Mouse (Mus musculus) ES-E14 (cell line): ENCODE results near the gene Ddx21. TPM values are rescaled to one million over a fixed set of nuclear protein-coding genes. Genes with fewer than 3 reads are reported as not detected.

Experiments
- DNase-seq: peaks from one replicate; pipeline ENCODE4 v3.0.0-alpha.2; 2013; ENCODE audit warnings: low read depth, low spot score
- H3K27ac ChIP-seq: 2 replicates; pipeline ENCODE4 v1.5.1; 2012; ENCODE audit warnings: low read depth, mild to moderate bottlenecking, low read length, moderate library complexity, mixed read lengths; ENCODE audit not compliant: poor library complexity, insufficient read depth, severe bottlenecking
- H3K36me3 ChIP-seq: 2 replicates; pipeline ENCODE4 v1.6.1; 2012; ENCODE audit warnings: mild to moderate bottlenecking, low read length, moderate library complexity, mixed read lengths; ENCODE audit not compliant: control insufficient read depth, poor library complexity, insufficient read depth, severe bottlenecking
- H3K4me1 ChIP-seq, 2 experiments: fragments of 150-350 bp in 1 of 2; sonication (generic) in 1 of 2; 2 replicates each; pipeline ENCODE4 v1.6.1; 2012; ENCODE audit warnings: low read length in 2 of 2, mild to moderate bottlenecking in 1 of 2, mixed read lengths in 1 of 2; ENCODE audit not compliant: control insufficient read depth in 2 of 2, insufficient read depth in 2 of 2, poor library complexity in 1 of 2
- H3K4me3 ChIP-seq, 2 experiments: fragments of 150-350 bp in 1 of 2; sonication (generic) in 1 of 2; 2 replicates each; pipeline ENCODE4 v1.5.1; 2012; ENCODE audit warnings: low read length in 2 of 2, low read depth in 1 of 2, mild to moderate bottlenecking in 1 of 2, mixed read lengths in 1 of 2; ENCODE audit not compliant: insufficient read depth in 1 of 2, poor library complexity in 1 of 2, severe bottlenecking in 1 of 2
- H3K9ac ChIP-seq: 2 replicates; pipeline ENCODE4 v1.6.1; 2012; ENCODE audit warnings: low read depth, mild to moderate bottlenecking, low read length, mixed read lengths; ENCODE audit not compliant: poor library complexity, insufficient read depth, severe bottlenecking
- H3K9me3 ChIP-seq: fragments of 150-350 bp; sonication (generic); 2 replicates; pipeline ENCODE4 v1.6.1; 2012; ENCODE audit warnings: low read depth, mild to moderate bottlenecking, low read length; ENCODE audit not compliant: control insufficient read depth, insufficient read depth
- CHD2 ChIP-seq: IDR thresholded peaks from 2 replicates; pipeline ENCODE4 v1.6.1; 2014; ENCODE audit warnings: mild to moderate bottlenecking, low read depth, low read length, inconsistent platforms
- HCFC1 ChIP-seq: IDR thresholded peaks from 2 replicates; pipeline ENCODE4 v1.6.1; 2012; ENCODE audit warnings: low read length, inconsistent platforms, borderline replicate concordance; ENCODE audit not compliant: insufficient read depth
- MAFK ChIP-seq: IDR thresholded peaks from 2 replicates; pipeline ENCODE4 v1.6.1; 2014; ENCODE audit warnings: mild to moderate bottlenecking, low read depth, low read length, inconsistent platforms; ENCODE audit not compliant: insufficient read depth
- ZC3H11A ChIP-seq: IDR thresholded peaks from 2 replicates; pipeline ENCODE4 v1.6.1; 2012; ENCODE audit warnings: low read depth, mild to moderate bottlenecking, inconsistent platforms, low read length, borderline replicate concordance
- ZNF384 ChIP-seq: IDR thresholded peaks from 2 replicates; pipeline ENCODE4 v1.6.1; 2012; ENCODE audit warnings: low read depth, low read length, inconsistent platforms
- in situ Hi-C, 2 experiments: fragments of 600-800 bp; cut with MboI; formaldehyde crosslinking; loops; one replicate each; pipeline ENCODE4 v1.15.1; 2025; ENCODE audit warnings: low sequenced_read_pairs in 2 of 2, inconsistent platforms in 1 of 2; ENCODE audit not compliant: unreplicated experiment in 2 of 2
- total RNA-seq: library from RNA; depleted of rRNA; stranded (reverse); fragments of 300-350 nt; gene quantifications from 2 replicates; pipeline ENCODE4 v1.2.3, GENCODE M21; 2012; rRNA removed

The Ddx21 gene
- total RNA-seq, result 164 and 185 TPM in 2 replicates

GRCm38 (mm10) chr10:62602177-62603040 lies at the start of gene Ddx21:
Gene Ddx21, minus strand, starts transcription at chr10:62602281.
- Histone ChIP-seq H3K9me3 (no peaks in the 10 kb centered on the region), H3K9ac (peak within 1 kb of the TSS; percentile 97), H3K27ac (peak within 1 kb of the TSS; percentile 69), H3K36me3 (peaks cover 16% of the 10 kb centered on the region), H3K4me3 (peak within 1 kb of the TSS; percentile 71 to 93), H3K4me1 (peaks cover 2% of the 10 kb centered on the region in 2 experiments; a peak in 2 of 4 replicates)
- DNase-seq, result peak; percentile 84
- TF ChIP-seq MAFK, result no peak
- peak; percentile 56; the same call in 1 of the 2 replicates for TF ChIP-seq HCFC1
- in situ Hi-C loops, result no loop called here

GRCm38 (mm10) chr10:62650881-62651810 lies 49.1 kb upstream of the Ddx21 start, which contains the start of gene Ddx50:
Gene Ddx50, minus strand, starts transcription at chr10:62651218.
- Histone ChIP-seq H3K9ac (peak within 1 kb of the TSS; percentile 92), H3K36me3 (no peaks in the 10 kb centered on the region; the same call in 1 of the 2 replicates), H3K9me3 (no peaks in the 10 kb centered on the region), H3K4me1 (0 out of 4 replicates have a peak, but pooled peaks cover 0 to 2% of the 10 kb centered on the region in 2 experiments), H3K27ac (peak within 1 kb of the TSS; percentile 77), H3K4me3 (peak within 1 kb of the TSS; percentile 78 to 95)
- in situ Hi-C loops, result no loop called here
- peak; percentile 98 for DNase-seq
- TF ChIP-seq MAFK (no peak), HCFC1 (peak; percentile 32; the same call in 1 of the 2 replicates), ZC3H11A (no peak)

GRCm38 (mm10) chr10:62650358-62650782 lies 48.3 kb upstream of the Ddx21 start:
- H3K27ac ChIP-seq, result peak overlapping the region; percentile 72; the same call in 1 of the 2 replicates
- no peak for DNase-seq

GRCm38 (mm10) chr10:62604161-62604560 lies 2.1 kb upstream of the Ddx21 start:
- peaks cover 4% of the 10 kb centered on the region; the same call in 1 of the 2 replicates for H3K36me3 ChIP-seq
- H3K4me1 ChIP-seq, result peaks cover 0 to 2% of the 10 kb centered on the region in 2 experiments; a peak in 2 of 4 replicates
- DNase-seq, result no peak
- no peaks in the 10 kb centered on the region; the same call in 1 of the 2 replicates for H3K9me3 ChIP-seq
- H3K4me3 ChIP-seq, result no peak overlapping the region
- no peak for TF ChIP-seq CHD2
- TF ChIP-seq ZC3H11A, result no peak
- TF ChIP-seq MAFK, result no peak
- TF ChIP-seq HCFC1, result no peak
- no peak for TF ChIP-seq ZNF384
- H3K27ac ChIP-seq, result no peak overlapping the region
- no peak overlapping the region for H3K9ac ChIP-seq
- in situ Hi-C loops, result no loop called here

More at GRCm38 (mm10) chr10:62650358-62650782, 48.3 kb upstream of the Ddx21 start:
- Histone ChIP-seq H3K4me3 (peak overlapping the region; percentile 78 to 95), H3K9me3 (no peaks in the 10 kb centered on the region), H3K4me1 (0 out of 4 replicates have a peak, but pooled peaks cover 0 to 2% of the 10 kb centered on the region in 2 experiments), H3K9ac (peak overlapping the region; percentile 92), H3K36me3 (peaks cover under 1% of the 10 kb centered on the region; the same call in 1 of the 2 replicates)
- TF ChIP-seq CHD2 (no peak), ZC3H11A (no peak), ZNF384 (no peak), MAFK (no peak), HCFC1 (no peak)
- in situ Hi-C loops, result no loop called here
